ENCODE assay signal across 9 mouse cellular contexts in genomic region chr10:95475923-95476322, GRCm38 (mm10). TPM values are rescaled to one million over a fixed set of nuclear protein-coding genes. Genes with fewer than 3 reads are reported as not detected.
A peak's percentile ranks its signal among the peaks of the same experiment; 100 is the strongest.
DNase-seq lines count a peak whose midpoint lies in the region; ATAC-seq and TF ChIP-seq lines count a peak whose summit lies in the region.
"Had no signal": no experiment of that assay in that cellular context is flagged by ENCODE, and none has a peak within 500 bp of the region (broad histone marks: within the 10 kb centered on the region; RNA-seq: fewer than 3 reads in every experiment).

No protein-coding gene starts in this region.

- H3K36me3 ChIP-seq in kidney, postnatal 0 days (ENCODE audit: insufficient read depth, low read length) = peaks cover 5% of the 10 kb centered on the region; the same call in 1 of the 2 replicates
- peaks cover 11% of the 10 kb centered on the region; the same call in 1 of the 2 replicates for H3K36me3 ChIP-seq in liver, embryonic 13.5 days
- peaks cover 9% of the 10 kb centered on the region; the same call in 1 of the 2 replicates for H3K36me3 ChIP-seq in neural tube, embryonic 12.5 days
- H3K36me3 ChIP-seq in stomach, postnatal 0 days (ENCODE audit: control insufficient read depth, insufficient read depth, low read length) = peaks cover 3% of the 10 kb centered on the region; the same call in 1 of the 2 replicates

- no peak overlapping the region for H3K4me2 ChIP-seq in kidney, postnatal 0 days (ENCODE audit: low read length)
- H3K4me2 ChIP-seq in liver, embryonic 13.5 days = no peak overlapping the region
- no peak overlapping the region for H3K4me2 ChIP-seq in neural tube, embryonic 12.5 days (replicated peaks)
- no peak overlapping the region for H3K4me2 ChIP-seq in stomach, postnatal 0 days (replicated peaks; ENCODE audit: low read depth)

- H3K4me1 ChIP-seq in kidney, postnatal 0 days (replicated peaks; ENCODE audit: insufficient read depth, low read length) = no peaks in the 10 kb centered on the region
- H3K4me1 ChIP-seq in liver, embryonic 13.5 days (replicated peaks) = no peaks in the 10 kb centered on the region
- no peaks in the 10 kb centered on the region for H3K4me1 ChIP-seq in neural tube, embryonic 12.5 days
- no peaks in the 10 kb centered on the region for H3K4me1 ChIP-seq in stomach, postnatal 0 days (replicated peaks; ENCODE audit: control insufficient read depth, insufficient read depth)

- H3K27me3 ChIP-seq in kidney, postnatal 0 days (ENCODE audit: insufficient read depth, low read length) = no peaks in the 10 kb centered on the region
- H3K27me3 ChIP-seq in liver, embryonic 13.5 days = no peaks in the 10 kb centered on the region
- H3K27me3 ChIP-seq in neural tube, embryonic 12.5 days (replicated peaks) = no peaks in the 10 kb centered on the region
- no peaks in the 10 kb centered on the region for H3K27me3 ChIP-seq in stomach, postnatal 0 days (ENCODE audit: control insufficient read depth, insufficient read depth, low read length)

- no peaks in the 10 kb centered on the region for H3K9me3 ChIP-seq in kidney, postnatal 0 days (replicated peaks; ENCODE audit: low read length)
- H3K9me3 ChIP-seq in liver, embryonic 13.5 days (replicated peaks) = no peaks in the 10 kb centered on the region
- H3K9me3 ChIP-seq in neural tube, embryonic 12.5 days = no peaks in the 10 kb centered on the region
- H3K9me3 ChIP-seq in stomach, postnatal 0 days (ENCODE audit: control insufficient read depth, low read length) = no peaks in the 10 kb centered on the region

- ATAC-seq in kidney, postnatal 0 days (replicated peaks; ENCODE audit: low FRiP score, low read depth) = peak; percentile 61; the same call in 1 of the 2 replicates
- ATAC-seq in liver, embryonic 13.5 days (ENCODE audit: low read depth) = no peak
- ATAC-seq in neural tube, embryonic 12.5 days (ENCODE audit: low FRiP score, low read depth) = peak; percentile 74; the same call in 1 of the 2 replicates
- ATAC-seq in stomach, postnatal 0 days (ENCODE audit: low FRiP score, low TSS enrichment) = peak; percentile 83; the same call in 1 of the 2 replicates

- H3K4me3 ChIP-seq in kidney, postnatal 0 days (replicated peaks; ENCODE audit: low read depth, low read length) = no peak overlapping the region
- no peak overlapping the region for H3K4me3 ChIP-seq in liver, embryonic 13.5 days (replicated peaks)
- no peak overlapping the region for H3K4me3 ChIP-seq in neural tube, embryonic 12.5 days
- H3K4me3 ChIP-seq in stomach, postnatal 0 days (ENCODE audit: low read depth, low read length) = no peak overlapping the region
- H3K4me3 ChIP-seq: erythroblast, embryonic 14.5 days had no signal

- TF ChIP-seq CTCF in kidney, postnatal 0 days (IDR thresholded peaks at IDR 0.05; ENCODE audit: low read depth) = peak; percentile 96
- peak; percentile 98 for TF ChIP-seq CTCF in stomach, postnatal 0 days (IDR thresholded peaks at IDR 0.05; ENCODE audit: low read depth)

- TF ChIP-seq EP300 in stomach, postnatal 0 days (optimal IDR thresholded peaks at IDR 0.05) = no peak

- no peak overlapping the region for H3K9ac ChIP-seq in kidney, postnatal 0 days (ENCODE audit: low read depth, low read length)
- H3K9ac ChIP-seq in liver, embryonic 13.5 days = no peak overlapping the region
- H3K9ac ChIP-seq in neural tube, embryonic 12.5 days = no peak overlapping the region
- H3K9ac ChIP-seq in stomach, postnatal 0 days (ENCODE audit: low read length) = no peak overlapping the region

- intact Hi-C loops in gastrocnemius, postnatal 36 days (cut with DNase I) = loop anchor here (2.0 to 10.0 kb wide), 3 partner anchors 57 to 851 kb away; no protein-coding TSS in a partner anchor

- no peak overlapping the region for H3K27ac ChIP-seq in kidney, postnatal 0 days
- no peak overlapping the region for H3K27ac ChIP-seq in liver, embryonic 13.5 days
- no peak overlapping the region for H3K27ac ChIP-seq in neural tube, embryonic 12.5 days
- H3K27ac ChIP-seq in stomach, postnatal 0 days (replicated peaks) = no peak overlapping the region

- DNase-seq in B cell, adult 2 months = peak; percentile 89
- DNase-seq in adrenal gland, adult 2 months = peak; percentile 85
- DNase-seq in embryo, embryonic 10.5 days (ENCODE audit: low spot score) = peak; percentile 90
- DNase-seq in gastrocnemius, postnatal 36 days = peak; percentile 65 to 79
- DNase-seq in kidney, postnatal 0 days (ENCODE audit: low spot score) = peak; percentile 91
- peak; percentile 48 for DNase-seq in liver, embryonic 13.5 days
- DNase-seq in stomach, postnatal 0 days (ENCODE audit: low spot score) = peak; percentile 86

- 9% methylated on average over 10 of the region's 10 CpGs for WGBS in kidney, postnatal 0 days
- 13% methylated on average over 10 of the region's 10 CpGs for WGBS in liver, embryonic 13.5 days (ENCODE audit: insufficient replicate concordance)
- WGBS in neural tube, embryonic 12.5 days = 14% methylated on average over 10 of the region's 10 CpGs
- 9% methylated on average over 10 of the region's 10 CpGs for WGBS in stomach, postnatal 0 days

RNA-seq across cellular contexts. Expression of gene Mrpl42, which starts 25.8 kb away (rescaled TPM):
- 100 to 1,000 TPM; 127 to 143 TPM for total RNA-seq in adrenal gland, adult 2 months (2021)
- 21.1 and 27.6 TPM in 2 replicates for polyA plus RNA-seq in adrenal gland, adult 2 months (2012; rRNA removed)
- total RNA-seq in gastrocnemius, postnatal 36 days (2021) = 100 to 1,000 TPM; 298 to 322 TPM
- 427 and 432 TPM in 2 replicates for polyA plus RNA-seq in kidney, postnatal 0 days (2015; fragmentation: Nextera tagmentation; extraction: Ambion mirVana)
- 255 and 265 TPM in 2 replicates for polyA plus RNA-seq in liver, embryonic 13.5 days (2015; fragmentation: Nextera tagmentation; extraction: Ambion mirVana)
- polyA plus RNA-seq in neural tube, embryonic 12.5 days (2016; fragmentation: Nextera tagmentation; extraction: Ambion mirVana) = 262 TPM in 2 replicates
- 277 and 291 TPM in 2 replicates for polyA plus RNA-seq in stomach, postnatal 0 days (2015; fragmentation: Nextera tagmentation; extraction: Ambion mirVana)

RNA-seq across cellular contexts. Expression of gene Ube2n, which starts 39.0 kb away (rescaled TPM):
- total RNA-seq in adrenal gland, adult 2 months (2021) = 100 to 1,000 TPM; 140 to 156 TPM
- polyA plus RNA-seq in adrenal gland, adult 2 months (2012; rRNA removed) = 8.6 and 10.2 TPM in 2 replicates
- total RNA-seq in gastrocnemius, postnatal 36 days (2021) = 10 to 100 TPM; 60.4 to 65.8 TPM
- polyA plus RNA-seq in kidney, postnatal 0 days (2015; fragmentation: Nextera tagmentation; extraction: Ambion mirVana) = 277 and 296 TPM in 2 replicates
- 183 and 200 TPM in 2 replicates for polyA plus RNA-seq in liver, embryonic 13.5 days (2015; fragmentation: Nextera tagmentation; extraction: Ambion mirVana)
- 399 and 408 TPM in 2 replicates for polyA plus RNA-seq in neural tube, embryonic 12.5 days (2016; fragmentation: Nextera tagmentation; extraction: Ambion mirVana)
- 229 and 231 TPM in 2 replicates for polyA plus RNA-seq in stomach, postnatal 0 days (2015; fragmentation: Nextera tagmentation; extraction: Ambion mirVana)

RNA-seq across cellular contexts. Expression of gene Socs2, which starts 58.9 kb away (rescaled TPM):
- 10 to 100 TPM; 10.7 to 22.7 TPM for total RNA-seq in adrenal gland, adult 2 months (2021)
- polyA plus RNA-seq in adrenal gland, adult 2 months (2012; rRNA removed) = 41.4 and 52.0 TPM in 2 replicates
- 10 to 100 TPM in 1 of 2 experiments, 1 to 10 TPM in 1; 8.3 to 12.0 TPM for total RNA-seq in gastrocnemius, postnatal 36 days (2021)
- polyA plus RNA-seq in kidney, postnatal 0 days (2015; fragmentation: Nextera tagmentation; extraction: Ambion mirVana) = 122 and 124 TPM in 2 replicates
- 6.9 and 8.1 TPM in 2 replicates for polyA plus RNA-seq in liver, embryonic 13.5 days (2015; fragmentation: Nextera tagmentation; extraction: Ambion mirVana)
- polyA plus RNA-seq in neural tube, embryonic 12.5 days (2016; fragmentation: Nextera tagmentation; extraction: Ambion mirVana) = 97.8 and 97.9 TPM in 2 replicates
- polyA plus RNA-seq in stomach, postnatal 0 days (2015; fragmentation: Nextera tagmentation; extraction: Ambion mirVana) = 90.4 and 92.3 TPM in 2 replicates

Comparison
In these comparisons a context has a peak if more than half of its experiments do, and no peak if none do; other contexts are left out.
1. RNA of gene Ube2n, which starts 39.0 kb away (polyA plus RNA-seq): 399 to 408 TPM in neural tube, embryonic 12.5 days, 277 to 296 TPM in kidney, postnatal 0 days, 229 to 231 TPM in stomach, postnatal 0 days and 183 to 200 TPM in liver, embryonic 13.5 days; 8.6 to 10.2 TPM in adrenal gland, adult 2 months; every median in the first group is over 10 times any median in the second.
2. Peak in every context shown above with its lines, with median percentiles within 50 percentile points of each other: DNase-seq.